Mouse (Mus musculus) megakaryocyte, embryonic 14.5 days (primary cell): ENCODE data around the gene Ttyh1.

Experiments
- FLI1 ChIP-seq: IDR thresholded peaks from 2 replicates; pipeline ENCODE4 v1.6.1; 2012; ENCODE audit warnings: low read length, inconsistent platforms, mixed read lengths
- GATA1 ChIP-seq: IDR thresholded peaks from 3 replicates; pipeline ENCODE4 v1.6.1; 2012; ENCODE audit warnings: mixed read lengths, low read length, inconsistent platforms, borderline replicate concordance

DNA sequence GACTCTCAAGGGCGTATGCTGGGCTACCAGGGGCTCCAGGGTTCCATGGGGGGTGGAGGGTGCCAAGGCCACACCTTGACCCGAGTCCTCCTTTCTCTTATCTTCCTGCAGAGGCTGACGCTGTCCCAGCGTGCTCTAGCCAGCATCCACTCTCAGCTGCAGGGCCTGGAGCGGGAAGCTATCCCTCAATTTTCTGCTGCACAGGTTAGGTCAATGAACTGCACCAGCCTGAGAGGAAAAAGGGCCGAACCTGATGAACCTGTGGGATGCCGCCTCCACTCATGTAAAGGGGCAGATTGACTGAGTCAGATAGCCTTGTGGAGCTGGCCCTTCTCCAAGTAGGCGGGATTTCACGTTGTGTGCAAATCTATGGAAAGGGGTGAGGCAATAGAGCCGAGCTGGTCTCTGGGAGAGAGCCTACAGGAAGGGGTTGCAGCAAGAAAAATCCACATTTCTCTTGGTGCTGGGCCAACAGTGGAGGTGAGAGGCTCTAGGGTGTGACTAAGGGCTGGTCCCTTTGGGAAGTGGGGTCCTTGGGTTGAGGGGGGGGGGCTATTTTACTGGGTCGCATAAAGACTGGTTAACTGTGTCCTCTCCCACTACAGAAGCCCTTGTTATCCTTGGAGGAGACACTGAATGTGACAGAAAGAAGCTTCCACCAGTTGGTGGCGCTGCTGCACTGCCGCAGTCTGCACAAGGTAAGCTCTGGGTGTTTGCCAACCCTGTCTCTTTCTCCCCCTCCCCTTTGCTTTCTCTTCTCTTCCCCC lies 11.7 kb downstream of the Ttyh1 start:
- TF ChIP-seq GATA1, result no peak
- no peak for TF ChIP-seq FLI1
